Mouse (Mus musculus) heart, embryonic 11.5 days (tissue): Measurements from ENCODE around the gene Apbb2. TPM values are rescaled to one million over a fixed set of nuclear protein-coding genes. Genes with fewer than 3 reads are reported as not detected.

Experiments
- ATAC-seq: fragments of 200-750 bp; cut with Nextera tagmentation; replicated peaks from 2 replicates; pipeline ENCODE4 v1.8.0; 2017; ENCODE audit warnings: moderate library complexity; ENCODE audit not compliant: insufficient number of reproducible peaks, low FRiP score, low TSS enrichment
- H3K27ac ChIP-seq: fragments of 300-500 bp; sonication (generic); 2 replicates; pipeline ENCODE4 v1.5.1; 2014; ENCODE audit warnings: mild to moderate bottlenecking, low read depth, low read length
- H3K27me3 ChIP-seq: fragments of 300-500 bp; sonication (generic); 2 replicates; pipeline ENCODE4 v1.6.1; 2014; ENCODE audit warnings: mild to moderate bottlenecking, low read length, mixed read lengths; ENCODE audit not compliant: control insufficient read depth, insufficient read depth
- H3K36me3 ChIP-seq: fragments of 300-500 bp; sonication (generic); 2 replicates; pipeline ENCODE4 v1.6.1; 2014; ENCODE audit warnings: mild to moderate bottlenecking, low read length, moderate library complexity, mixed read lengths; ENCODE audit not compliant: control insufficient read depth, insufficient read depth
- H3K4me1 ChIP-seq: fragments of 300-500 bp; sonication (generic); 2 replicates; pipeline ENCODE4 v1.6.1; 2014; ENCODE audit warnings: low read length; ENCODE audit not compliant: control insufficient read depth, insufficient read depth
- H3K4me2 ChIP-seq: fragments of 300-500 bp; sonication (generic); 2 replicates; pipeline ENCODE4 v1.6.1; 2014; ENCODE audit warnings: mild to moderate bottlenecking, moderate library complexity
- H3K4me3 ChIP-seq: fragments of 300-500 bp; sonication (generic); 2 replicates; pipeline ENCODE4 v1.5.1; 2014; ENCODE audit warnings: low read depth, low read length
- H3K9ac ChIP-seq: fragments of 300-500 bp; sonication (generic); 2 replicates; pipeline ENCODE4 v1.6.1; 2014; ENCODE audit warnings: mild to moderate bottlenecking, low read depth, low read length, moderate library complexity
- H3K9me3 ChIP-seq: fragments of 300-500 bp; sonication (generic); replicated peaks from 2 replicates; pipeline ENCODE4 v1.6.1; 2016; ENCODE audit warnings: low read length; ENCODE audit not compliant: control insufficient read depth
- WGBS: fragments of 180-500 bp; shearing (Covaris S2); extraction: QIAGEN DNeasy Blood & Tissue Kit; methylation state at CpG from one replicate; pipeline ENCODE4 v1.1.7; 2014; ENCODE audit not compliant: insufficient replicate concordance; 5-methylcytosine and 5-hydroxymethylcytosine counted together
- polyA plus RNA-seq: library from polyadenylated mRNA; unstranded; fragments of >200 nt; fragmentation: Nextera tagmentation; extraction: Ambion mirVana; gene quantifications from 2 replicates; pipeline ENCODE4 v1.2.1, GENCODE M21; 2014

Apbb2 gene
- polyA plus RNA-seq, 1 experiment from 2014 or later: 25.9 TPM

DNA sequence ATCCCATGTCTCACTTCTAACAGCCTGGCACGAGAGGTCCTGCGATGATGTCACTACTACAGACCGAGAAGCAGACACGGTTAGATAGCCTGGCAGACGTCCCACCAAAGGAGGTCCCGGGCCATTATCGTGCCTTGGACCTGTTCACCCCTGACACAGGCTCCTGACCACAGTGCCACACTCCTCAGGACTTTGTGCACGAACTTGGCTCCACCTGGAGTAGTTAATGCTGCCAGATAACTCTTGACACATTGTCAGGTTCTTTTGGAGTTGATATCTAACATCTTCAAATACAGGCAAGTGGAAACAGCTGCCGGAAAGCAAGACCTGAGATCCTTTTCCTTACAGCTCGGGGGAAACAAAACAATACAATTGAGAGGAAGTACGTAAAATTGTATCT is 148.9 kb downstream of the Apbb2 start:
- Histone ChIP-seq H3K4me1 (0 out of 2 replicates have a peak, but pooled peaks cover 3% of the 10 kb centered on the region), H3K36me3 (no peaks in the 10 kb centered on the region), H3K4me2 (no peak overlapping the region), H3K9me3 (no peaks in the 10 kb centered on the region), H3K9ac (no peak overlapping the region), H3K4me3 (no peak overlapping the region), H3K27me3 (no peaks in the 10 kb centered on the region), H3K27ac (no peak overlapping the region)
- 61% methylated on average over 11 of the region's 11 CpGs for WGBS
- ATAC-seq: no peak

DNA sequence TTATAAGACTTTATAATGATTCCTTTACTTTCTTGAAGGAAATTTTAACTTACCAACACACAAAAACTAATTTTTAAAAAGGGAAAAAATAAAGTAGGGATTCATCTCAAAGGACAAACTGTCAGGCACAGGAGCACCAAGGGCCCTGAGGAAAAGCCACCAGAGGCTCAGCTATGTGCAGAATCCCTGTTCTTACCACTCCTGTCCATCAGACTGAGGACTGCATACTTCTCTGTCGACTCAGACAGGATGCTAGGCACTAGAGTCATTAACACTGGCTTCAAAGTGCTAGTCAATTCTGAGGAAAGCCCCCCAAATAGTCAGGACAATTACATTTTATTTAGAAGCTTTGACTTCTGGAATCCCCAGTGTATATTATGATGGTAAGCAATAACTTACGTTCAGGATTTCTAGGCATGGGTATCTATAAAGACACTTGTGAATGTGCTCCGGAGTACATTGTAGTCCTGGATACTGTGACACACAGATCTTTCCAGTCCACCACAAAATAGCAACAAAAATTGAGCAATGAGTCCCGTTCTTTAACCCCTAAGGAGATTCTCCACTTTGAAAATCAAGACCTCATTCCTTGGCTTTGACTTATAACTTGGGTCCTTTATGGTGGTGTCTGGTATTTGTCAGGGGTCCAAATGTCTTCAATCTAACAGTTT is 150.1 kb downstream of the Apbb2 start:
- Histone ChIP-seq H3K9ac (no peak overlapping the region), H3K4me3 (no peak overlapping the region), H3K27ac (no peak overlapping the region), H3K36me3 (no peaks in the 10 kb centered on the region), H3K4me1 (0 out of 2 replicates have a peak, but pooled peaks cover 1% of the 10 kb centered on the region), H3K9me3 (no peaks in the 10 kb centered on the region), H3K4me2 (no peak overlapping the region), H3K27me3 (no peaks in the 10 kb centered on the region)
- 65% methylated on average over 4 of the region's 4 CpGs for WGBS
- ATAC-seq: no peak

DNA sequence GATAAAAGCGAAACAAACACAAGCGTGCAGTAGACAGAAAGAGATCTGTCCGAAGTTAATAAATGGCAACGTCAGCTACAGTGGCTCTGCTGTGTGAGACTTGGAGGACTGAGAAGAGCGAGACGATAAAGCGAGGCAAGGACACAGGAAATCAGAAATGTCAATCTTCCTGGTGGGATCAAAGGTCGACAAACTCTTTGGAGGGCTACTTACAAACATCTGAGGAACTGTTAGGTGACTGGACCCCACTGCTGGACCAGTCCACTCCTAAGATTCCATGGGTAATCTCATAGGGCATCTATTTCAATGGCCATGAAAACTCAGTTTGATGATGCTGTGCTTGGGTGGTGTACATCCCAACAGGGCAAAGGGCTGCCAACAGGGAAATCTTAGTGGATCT is 155.9 kb downstream of the Apbb2 start:
- H3K9me3 ChIP-seq: no peaks in the 10 kb centered on the region
- no peak for ATAC-seq
- no peak overlapping the region for H3K27ac ChIP-seq
- no peaks in the 10 kb centered on the region for H3K4me1 ChIP-seq
- no peaks in the 10 kb centered on the region for H3K36me3 ChIP-seq
- H3K9ac ChIP-seq: no peak overlapping the region
- 69% methylated on average over 8 of the region's 8 CpGs for WGBS
- H3K4me2 ChIP-seq: no peak overlapping the region
- no peak overlapping the region for H3K4me3 ChIP-seq
- H3K27me3 ChIP-seq: no peaks in the 10 kb centered on the region

DNA sequence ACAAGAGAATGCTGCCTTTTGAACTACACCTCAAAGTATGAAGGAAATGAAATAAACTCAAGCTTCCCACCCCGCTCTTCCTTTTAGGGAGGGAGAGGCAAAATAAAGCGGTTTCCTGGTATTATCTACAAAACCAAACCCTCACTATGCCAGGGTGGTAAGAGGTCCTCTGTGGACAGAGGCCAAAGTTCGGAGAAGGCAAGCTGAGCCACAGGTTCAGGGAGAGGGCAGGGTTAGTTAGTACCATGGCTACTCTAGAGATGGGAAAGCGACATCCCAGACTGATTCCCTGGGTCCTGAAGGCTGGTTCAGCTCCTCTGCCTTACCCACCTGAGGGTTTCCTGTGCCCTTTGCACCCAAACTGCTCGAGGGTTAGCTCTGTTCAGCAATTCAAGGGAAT is 159.7 kb downstream of the Apbb2 start:
- no peak overlapping the region for H3K4me3 ChIP-seq
- H3K27ac ChIP-seq: no peak overlapping the region
- H3K4me1 ChIP-seq: no peaks in the 10 kb centered on the region
- no peaks in the 10 kb centered on the region for H3K9me3 ChIP-seq
- no peaks in the 10 kb centered on the region for H3K36me3 ChIP-seq
- H3K4me2 ChIP-seq: no peak overlapping the region
- no peak for ATAC-seq
- no peaks in the 10 kb centered on the region for H3K27me3 ChIP-seq
- no peak overlapping the region for H3K9ac ChIP-seq
- 68% methylated on average over 5 of the region's 5 CpGs for WGBS

DNA sequence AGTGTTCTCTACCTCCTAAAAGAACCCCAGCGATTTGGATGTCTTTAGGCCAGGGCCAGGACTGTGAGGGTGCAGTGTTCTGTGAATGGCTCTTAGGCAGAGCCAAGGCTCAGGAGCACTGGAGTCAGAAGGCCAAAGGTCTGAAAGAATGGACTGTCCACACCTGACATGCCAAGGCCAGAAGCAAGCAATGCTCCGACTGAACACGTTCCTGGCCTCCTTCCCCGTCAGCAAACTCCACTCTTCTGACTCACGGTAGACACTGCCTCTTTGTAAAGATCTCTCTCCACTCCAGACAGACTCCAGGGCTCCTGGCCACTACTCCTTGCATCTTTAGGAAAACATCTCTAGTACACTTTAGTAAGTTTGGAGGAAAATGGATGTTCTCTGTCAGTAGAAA is 163.3 kb downstream of the Apbb2 start:
- ATAC-seq: no peak
- Histone ChIP-seq H3K36me3 (0 out of 2 replicates have a peak, but pooled peaks cover 6% of the 10 kb centered on the region), H3K9me3 (no peaks in the 10 kb centered on the region), H3K4me3 (no peak overlapping the region), H3K4me1 (peaks cover 4% of the 10 kb centered on the region; the same call in 1 of the 2 replicates), H3K27me3 (no peaks in the 10 kb centered on the region), H3K4me2 (no peak overlapping the region), H3K27ac (no peak overlapping the region), H3K9ac (no peak overlapping the region)
- WGBS: 72% methylated on average over 5 of the region's 5 CpGs

DNA sequence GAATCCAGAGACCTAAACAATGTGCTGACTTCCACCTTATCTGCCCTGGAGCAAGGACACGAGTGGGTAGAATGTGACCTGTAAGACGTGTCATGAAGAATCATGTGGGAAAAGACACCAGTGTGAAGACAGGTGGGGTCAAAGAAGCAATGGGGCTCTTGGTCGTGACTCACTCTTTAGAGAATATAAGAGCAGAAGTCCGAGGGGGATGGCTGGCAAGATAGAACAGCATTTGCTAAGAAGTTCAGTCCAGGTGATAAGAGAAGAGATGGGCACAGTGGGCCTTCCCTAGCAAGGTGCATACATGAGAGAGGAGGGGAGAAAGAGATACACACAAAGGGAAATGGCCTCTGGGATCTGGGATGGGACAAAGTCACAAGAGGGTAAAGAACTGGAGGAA is 163.8 kb downstream of the Apbb2 start:
- Histone ChIP-seq H3K27ac (no peak overlapping the region), H3K27me3 (no peaks in the 10 kb centered on the region), H3K36me3 (0 out of 2 replicates have a peak, but pooled peaks cover 6% of the 10 kb centered on the region), H3K4me1 (peaks cover 4% of the 10 kb centered on the region; the same call in 1 of the 2 replicates), H3K9me3 (no peaks in the 10 kb centered on the region), H3K9ac (no peak overlapping the region), H3K4me3 (no peak overlapping the region), H3K4me2 (no peak overlapping the region)
- ATAC-seq: no peak
- WGBS: 68% methylated on average over 4 of the region's 4 CpGs

DNA sequence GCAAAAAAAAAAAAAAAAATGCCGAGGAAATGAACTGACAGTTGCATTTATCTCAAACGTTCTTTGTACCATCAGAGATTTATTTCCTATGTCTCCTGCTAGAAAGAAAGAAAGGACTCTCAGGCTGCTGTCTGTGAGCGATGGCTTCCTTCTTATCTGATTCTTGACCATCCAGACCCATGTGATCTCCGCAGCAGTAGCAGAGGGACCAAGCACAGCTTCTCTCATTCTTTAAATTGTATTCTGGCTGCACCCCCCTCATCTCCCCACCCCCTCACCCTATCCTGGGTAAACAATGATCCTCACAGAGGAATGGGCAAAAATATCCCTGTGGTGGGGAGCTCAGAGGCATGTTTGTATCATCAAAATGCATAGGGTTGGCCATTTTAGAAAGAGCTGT is 165.5 kb downstream of the Apbb2 start:
- peaks cover 4% of the 10 kb centered on the region; the same call in 1 of the 2 replicates for H3K4me1 ChIP-seq
- no peak overlapping the region for H3K4me2 ChIP-seq
- ATAC-seq: no peak
- H3K27me3 ChIP-seq: no peaks in the 10 kb centered on the region
- no peak overlapping the region for H3K9ac ChIP-seq
- H3K36me3 ChIP-seq: 0 out of 2 replicates have a peak, but pooled peaks cover 6% of the 10 kb centered on the region
- 33% methylated on average over 4 of the region's 4 CpGs for WGBS
- H3K9me3 ChIP-seq: no peaks in the 10 kb centered on the region
- no peak overlapping the region for H3K4me3 ChIP-seq
- no peak overlapping the region for H3K27ac ChIP-seq

DNA sequence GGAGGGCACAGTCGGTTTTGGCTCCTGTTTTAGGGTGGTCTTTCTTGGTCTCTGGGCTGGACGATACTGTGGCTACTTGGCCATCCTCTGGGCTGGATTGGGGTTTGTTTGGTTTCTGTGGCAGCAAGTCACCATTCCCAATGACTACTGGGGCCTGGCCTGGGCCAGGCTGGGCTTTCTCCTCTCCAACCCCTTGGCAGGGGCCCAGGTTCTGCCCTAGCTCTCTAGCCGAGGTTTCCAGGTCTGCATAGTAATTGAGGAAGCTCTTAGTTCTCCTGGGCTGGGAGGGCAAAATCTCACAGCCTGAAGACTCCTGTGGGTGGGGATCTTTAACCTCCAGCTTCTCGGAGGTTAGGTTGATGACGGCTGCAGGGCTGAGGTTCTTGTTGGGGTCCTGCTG is 167.0 kb downstream of the Apbb2 start:
- Histone ChIP-seq H3K27ac (no peak overlapping the region), H3K4me3 (no peak overlapping the region), H3K4me2 (no peak overlapping the region), H3K27me3 (no peaks in the 10 kb centered on the region), H3K36me3 (0 out of 2 replicates have a peak, but pooled peaks cover 6% of the 10 kb centered on the region), H3K9me3 (no peaks in the 10 kb centered on the region), H3K9ac (no peak overlapping the region), H3K4me1 (peaks cover 4% of the 10 kb centered on the region; the same call in 1 of the 2 replicates)
- WGBS: 82% methylated on average over 5 of the region's 5 CpGs
- no peak for ATAC-seq

DNA sequence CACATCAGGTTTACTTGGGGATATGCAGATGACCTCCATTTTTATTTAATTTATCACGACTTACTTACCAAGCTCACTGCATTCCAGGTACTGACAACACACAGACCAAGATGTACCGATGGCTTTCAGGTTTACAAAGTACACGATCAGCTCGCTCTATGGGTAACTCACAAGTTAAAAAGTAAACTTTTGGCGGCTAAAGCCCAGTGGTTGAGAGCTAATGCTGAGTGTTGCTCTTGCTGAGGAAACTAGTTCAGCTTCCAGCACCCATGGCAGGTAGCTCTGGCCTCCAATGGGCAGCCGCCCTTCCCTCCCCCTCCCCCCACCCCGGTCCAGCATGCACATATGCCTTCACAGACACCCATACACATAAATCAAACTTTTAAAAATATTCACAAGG is 173.1 kb downstream of the Apbb2 start:
- no peaks in the 10 kb centered on the region for H3K27me3 ChIP-seq
- no peaks in the 10 kb centered on the region for H3K36me3 ChIP-seq
- no peak overlapping the region for H3K4me2 ChIP-seq
- WGBS: 81% methylated on average over 7 of the region's 7 CpGs
- H3K9me3 ChIP-seq: no peaks in the 10 kb centered on the region
- no peak overlapping the region for H3K27ac ChIP-seq
- H3K4me3 ChIP-seq: no peak overlapping the region
- no peak overlapping the region for H3K9ac ChIP-seq
- H3K4me1 ChIP-seq: no peaks in the 10 kb centered on the region
- no peak for ATAC-seq
